Mouse (Mus musculus): ENCODE data around the gene 4930516K23Rik.

4930516K23Rik gene

DNA sequence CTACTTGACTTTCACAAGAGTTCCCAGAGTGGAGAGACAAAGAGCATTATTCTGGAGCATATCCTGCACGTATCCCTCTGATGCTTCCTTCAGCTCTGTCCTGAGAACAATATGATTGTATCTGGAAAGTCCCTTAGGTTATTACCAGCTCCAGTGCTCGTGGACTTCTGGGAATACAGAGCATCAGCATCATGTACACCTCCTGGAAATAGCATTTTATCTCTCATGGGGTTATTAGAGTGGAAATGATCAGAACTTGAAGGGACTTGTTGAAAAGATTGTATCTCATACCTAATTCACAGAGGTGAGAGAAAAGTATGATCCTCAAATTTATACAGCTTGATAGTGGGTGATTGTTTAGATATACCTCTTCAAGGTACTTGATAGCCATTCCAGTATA, at the start of gene 4930516K23Rik:
Gene 4930516K23Rik (minus strand): TSS at position 101 of the 400 bp plus-strand sequence.
- DNase-seq: no peak

DNA sequence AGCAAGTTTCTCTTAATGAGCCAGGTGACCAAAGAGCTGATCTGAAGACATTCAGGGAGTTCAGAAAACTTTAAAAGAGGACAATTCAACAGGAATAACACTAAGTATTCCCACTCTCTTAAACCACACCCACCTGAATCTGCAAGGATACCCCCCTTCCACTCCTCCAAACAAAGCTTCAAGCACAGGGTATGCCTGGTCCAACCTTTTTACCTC, 43.4 kb upstream of the 4930516K23Rik start, which contains the start of gene Olfr646:
Gene Olfr646 (plus strand): TSS at position 117 of the 216 bp plus-strand sequence.
- DNase-seq: no peak

DNA sequence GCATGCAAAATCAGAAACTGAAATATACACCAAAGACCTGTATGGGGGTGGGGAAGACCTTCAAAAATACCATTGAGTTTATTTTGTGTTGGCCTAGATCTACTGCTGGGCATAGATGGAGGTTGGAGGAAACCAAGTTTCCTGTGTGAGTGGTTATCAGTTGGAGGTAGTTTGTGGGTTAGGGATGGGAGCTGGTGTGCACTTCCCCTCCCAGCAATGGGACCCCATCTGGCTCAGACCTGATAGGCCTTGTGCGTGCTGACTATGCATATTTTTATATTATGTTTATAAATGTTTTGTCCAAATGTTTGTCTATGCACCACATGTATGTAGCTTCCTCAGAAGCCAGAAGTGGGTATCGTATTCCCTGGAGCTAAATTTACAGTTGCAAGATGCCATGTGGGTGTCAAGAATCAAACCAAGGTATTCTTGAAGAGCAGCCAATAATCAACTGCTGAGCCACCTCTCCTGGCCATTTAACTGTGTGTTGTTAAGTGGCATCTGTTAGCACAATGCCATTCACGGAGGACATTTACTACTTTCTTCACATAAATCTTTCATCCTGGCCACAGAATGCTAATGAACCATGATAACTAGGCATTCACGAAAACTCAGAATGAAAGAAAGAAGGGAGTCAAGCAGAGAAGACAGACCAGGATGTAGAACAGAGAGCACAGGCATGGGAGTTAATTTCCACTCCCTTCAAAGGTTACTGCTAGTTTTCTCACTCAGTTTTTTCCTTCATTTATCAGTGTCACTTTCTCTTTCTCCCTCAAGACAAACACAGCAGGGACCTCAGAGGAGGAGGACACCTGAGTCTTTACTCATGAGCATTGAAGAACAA, 42.9 kb upstream of the 4930516K23Rik start:
- DNase-seq: no peak

DNA sequence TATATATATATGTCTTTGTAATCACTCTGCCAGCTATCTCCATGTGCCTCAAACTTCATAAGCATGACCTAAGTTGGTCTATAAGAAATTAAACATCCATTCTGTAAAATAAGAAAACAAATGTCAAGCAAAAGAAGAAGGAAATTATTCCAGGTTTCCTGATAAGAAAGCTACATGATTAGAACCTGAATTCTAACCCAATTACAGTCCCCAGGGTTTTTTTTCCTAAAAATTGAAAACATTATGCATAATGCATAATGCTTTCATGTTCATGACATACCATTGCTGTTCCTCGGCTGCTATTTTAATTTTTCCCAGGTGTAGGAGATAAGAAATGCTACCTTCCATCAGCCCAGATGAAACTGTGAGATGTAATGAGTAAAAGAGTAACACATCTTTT, 24.1 kb upstream of the 4930516K23Rik start, which contains the start of gene Olfr645:
Gene Olfr645 (minus strand): TSS at position 101 of the 400 bp plus-strand sequence.
- no peak for DNase-seq

DNA sequence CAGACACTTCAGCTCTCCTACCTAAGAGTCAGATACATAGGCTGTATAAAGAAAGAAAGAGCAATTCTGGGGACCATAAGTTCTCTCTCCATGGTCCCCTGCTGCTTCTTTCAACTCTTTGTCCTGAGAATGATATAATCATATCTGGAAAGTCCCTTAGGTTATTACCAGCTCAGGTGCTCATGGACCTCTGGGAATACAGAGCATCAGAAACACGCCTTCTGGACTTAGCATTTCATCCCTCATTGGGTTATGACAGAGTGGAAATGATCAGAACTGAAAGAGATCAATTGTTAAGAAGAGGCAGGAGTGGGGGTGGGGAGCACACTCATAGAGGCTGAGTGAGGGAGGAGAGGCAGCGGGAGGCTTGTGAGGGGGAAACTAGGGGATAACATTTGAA, 10.5 kb upstream of the 4930516K23Rik start, which contains the start of gene Olfr644:
Gene Olfr644 (minus strand): TSS at position 101 of the 400 bp plus-strand sequence.
- DNase-seq: no peak

DNA sequence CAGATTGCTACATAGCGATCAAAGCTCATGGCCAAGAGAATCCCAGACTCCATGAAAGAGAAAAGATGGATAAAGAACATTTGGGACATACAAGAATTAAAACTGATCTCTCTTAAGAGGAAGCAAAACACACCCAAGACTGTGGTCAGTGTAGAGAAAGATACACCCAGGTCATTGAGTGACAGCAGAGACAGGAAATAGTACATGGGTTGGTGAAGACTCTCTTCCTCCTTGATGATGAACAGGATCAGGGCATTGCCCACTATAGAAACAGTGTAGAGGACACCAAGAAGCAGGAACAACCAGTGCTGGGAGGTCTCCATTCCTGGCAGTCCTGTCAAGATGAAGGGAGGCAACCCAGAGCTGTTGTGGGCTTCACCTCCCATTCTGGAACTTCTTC, 2.0 kb downstream of the 4930516K23Rik start:
- DNase-seq: no peak

DNA sequence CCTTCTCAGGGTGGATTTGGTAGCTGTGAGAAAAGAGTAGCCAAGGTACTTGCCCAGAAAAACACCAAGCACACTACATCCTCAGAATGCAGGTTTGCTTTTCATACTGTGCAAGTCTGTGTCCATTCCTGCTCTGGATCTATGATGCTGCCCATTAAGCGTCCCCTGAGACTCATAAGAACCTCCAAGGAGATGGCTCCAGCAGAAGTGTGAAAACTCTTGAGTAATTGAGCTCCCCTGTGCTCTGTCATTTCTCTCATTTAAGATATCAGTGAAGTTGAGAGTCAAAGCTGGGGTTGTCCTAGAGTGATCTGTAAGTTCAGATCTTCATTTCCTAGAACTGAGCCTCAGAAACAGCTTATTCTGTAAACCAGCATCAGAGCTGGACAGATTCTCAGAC, 8.7 kb downstream of the 4930516K23Rik start, which contains the start of gene Olfr642:
Gene Olfr642 (minus strand): TSS at position 101 of the 400 bp plus-strand sequence.
- DNase-seq: no peak

DNA sequence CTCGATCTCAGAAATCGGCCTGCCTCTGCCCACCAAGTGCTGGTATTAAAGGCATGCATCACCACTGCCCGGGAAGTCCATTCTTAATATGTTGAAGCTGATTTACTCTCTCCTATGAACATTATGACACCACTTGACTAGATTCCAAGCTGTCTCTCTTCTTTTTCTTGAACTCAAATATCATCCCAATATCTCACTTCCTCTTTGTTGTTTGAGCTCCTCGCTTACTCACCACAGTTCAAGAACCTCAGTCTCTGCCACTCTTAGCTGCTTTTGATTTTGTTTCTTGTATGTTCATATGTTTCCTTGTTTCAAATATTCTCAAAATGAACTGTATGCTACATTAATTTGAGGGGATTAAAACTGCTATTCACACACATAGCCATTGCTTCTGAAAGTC, 10.5 kb downstream of the 4930516K23Rik start:
- DNase-seq: no peak

DNA sequence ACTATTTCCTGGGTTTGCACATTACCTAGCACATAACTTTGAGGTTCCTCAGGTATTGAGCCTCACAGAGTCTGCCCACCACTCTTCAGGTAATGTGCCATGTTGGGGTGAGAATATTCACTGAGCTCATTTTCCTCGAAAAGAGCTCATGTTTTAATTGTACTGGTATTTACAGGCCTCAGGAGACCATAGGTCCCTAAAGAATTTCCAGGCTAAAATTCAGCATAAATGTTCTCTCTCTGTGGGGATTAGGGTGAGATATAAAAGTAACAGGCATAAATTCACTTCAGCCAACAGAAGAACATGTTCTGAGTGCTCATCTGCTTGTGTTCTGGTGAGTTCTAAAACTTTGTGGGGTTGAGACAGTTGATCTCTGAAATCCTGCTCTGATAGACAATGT, 26.1 kb downstream of the 4930516K23Rik start, which contains the start of gene Olfr641:
Gene Olfr641 (plus strand): TSS at position 301 of the 400 bp plus-strand sequence.
- DNase-seq: no peak

DNA sequence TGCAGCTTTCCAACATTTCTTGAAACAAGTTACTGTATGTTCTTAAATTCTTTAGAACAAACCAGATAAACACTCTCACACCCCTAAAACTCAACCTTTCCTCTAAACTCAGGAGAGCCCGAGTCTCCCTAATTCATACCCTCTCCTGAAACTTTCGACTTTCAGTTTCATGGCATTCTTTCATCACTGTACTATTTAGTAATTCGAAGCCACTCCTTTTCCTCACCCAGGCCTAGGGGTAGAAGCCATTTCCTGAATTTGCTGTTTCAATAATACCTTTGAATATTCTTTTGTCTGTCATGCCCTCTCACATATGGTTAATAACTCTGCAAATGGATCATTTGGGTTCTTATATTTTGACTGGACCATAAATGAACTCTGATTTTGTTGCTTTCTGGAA, 34.3 kb downstream of the 4930516K23Rik start:
- DNase-seq: no peak

DNA sequence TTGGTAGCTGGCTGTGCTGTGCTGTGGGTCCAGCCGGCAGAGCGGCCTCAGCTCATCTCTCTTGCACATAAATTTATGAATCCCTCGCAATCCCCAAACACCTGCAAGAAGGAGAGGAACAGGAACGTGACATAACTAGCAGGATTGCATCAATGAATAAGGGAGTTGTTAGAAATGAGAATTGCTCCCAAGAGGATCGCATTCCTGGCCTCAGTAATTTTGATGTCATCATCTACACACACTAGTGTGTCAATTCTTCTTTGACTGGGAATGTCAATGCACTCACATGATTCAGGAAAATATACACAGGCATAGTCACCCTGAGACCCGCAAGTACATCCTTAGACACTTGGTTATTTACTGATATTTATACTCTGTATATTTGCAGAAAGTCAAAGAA, 35.8 kb downstream of the 4930516K23Rik start, which contains the start of gene Olfr640:
Gene Olfr640 (minus strand): TSS at position 101 of the 400 bp plus-strand sequence.
- DNase-seq: no peak

DNA sequence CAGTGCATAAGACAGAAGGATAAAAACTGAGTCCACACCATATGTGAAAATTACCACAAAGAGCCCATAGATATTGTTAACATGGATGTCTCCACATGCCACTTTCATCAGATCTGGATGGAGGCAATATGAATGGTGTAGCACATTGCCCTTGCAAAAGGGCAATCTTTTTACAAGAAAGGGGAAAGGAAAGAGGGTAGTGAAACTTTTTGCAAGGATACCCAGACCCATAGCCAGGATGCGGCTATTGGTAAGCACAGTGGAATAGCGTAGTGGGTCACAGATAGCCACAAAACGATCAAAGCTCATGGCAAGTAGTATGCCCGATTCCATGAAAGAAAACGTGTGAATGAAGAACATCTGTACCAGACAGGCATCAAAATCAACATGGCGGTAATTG, 39.6 kb downstream of the 4930516K23Rik start:
- DNase-seq: no peak

DNA sequence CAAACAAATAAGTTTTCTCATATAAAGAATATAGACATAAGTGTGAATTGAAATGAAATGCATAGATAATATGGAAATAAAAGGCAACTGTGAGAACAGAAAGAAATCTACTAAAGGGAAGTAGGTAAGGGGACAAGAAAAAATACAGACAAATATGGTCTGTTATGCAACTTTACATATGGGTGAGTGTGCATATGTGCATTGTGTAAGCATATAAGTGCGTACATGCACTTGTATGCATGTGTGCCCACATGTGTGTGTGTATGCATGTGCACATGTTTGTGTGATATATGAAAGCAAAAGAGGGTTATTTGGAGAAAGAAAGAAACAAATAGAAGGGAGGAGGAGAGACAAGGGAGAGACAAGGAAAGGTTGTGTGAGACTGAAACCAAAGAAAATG, 42.3 kb downstream of the 4930516K23Rik start:
- DNase-seq: no peak

DNA sequence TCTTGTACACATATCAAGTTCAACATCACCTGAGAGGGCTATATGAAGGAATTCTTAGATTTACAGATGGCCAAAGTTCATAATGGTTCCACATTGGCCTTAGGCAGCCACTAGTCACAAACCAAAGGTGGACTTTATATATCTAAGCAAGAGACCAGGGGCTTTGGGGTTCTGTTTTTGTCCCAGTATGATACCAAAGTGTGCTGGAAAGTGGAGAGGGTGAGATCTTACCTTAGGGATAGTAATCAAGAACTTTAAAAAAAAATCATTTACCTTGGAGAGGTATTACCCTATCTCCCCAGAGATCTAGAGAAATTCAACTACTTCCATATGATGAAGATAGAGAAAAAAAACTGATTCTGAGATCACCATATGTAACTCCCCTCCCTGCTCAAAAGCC, 44.0 kb downstream of the 4930516K23Rik start, which contains the start of gene Olfr639:
Gene Olfr639 (minus strand): TSS at position 101 of the 400 bp plus-strand sequence.
- DNase-seq: no peak

Measured in kidney, adult 9 months (tissue).